ENCODE assay signal across 9 mouse cellular contexts in the genomic region with DNA sequence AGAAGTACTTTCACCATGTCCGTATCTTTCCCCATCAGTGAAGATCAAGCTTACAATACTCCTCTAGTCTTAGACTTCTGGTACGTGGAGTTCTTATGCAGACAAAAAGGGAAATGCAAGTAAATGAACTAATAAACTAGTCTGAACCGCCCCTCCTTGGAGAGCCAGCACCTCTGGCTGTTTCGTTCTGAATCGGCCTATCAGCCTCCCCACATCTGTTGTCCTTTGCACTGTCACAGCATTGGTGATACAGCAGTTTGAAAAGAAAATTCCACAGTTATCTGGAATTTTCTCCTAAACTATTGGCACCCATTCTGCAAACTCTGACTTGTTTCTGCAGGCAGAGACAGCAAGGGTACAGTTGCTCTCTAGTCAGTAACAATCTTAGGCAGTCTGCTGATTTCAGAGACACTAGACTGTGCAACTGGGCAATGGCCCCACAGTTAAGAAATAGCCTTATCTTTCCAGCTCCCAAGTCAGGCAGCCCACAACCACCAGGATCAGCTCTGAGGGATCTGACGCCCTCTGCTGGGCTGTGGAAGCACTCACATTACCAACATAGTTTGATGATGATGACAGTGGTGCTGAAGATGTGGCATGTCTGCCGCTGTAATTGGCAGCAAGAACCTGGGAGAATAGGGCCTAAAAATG.
DNase-seq lines count a peak whose midpoint lies in the region; ATAC-seq and TF ChIP-seq lines count a peak whose summit lies in the region.
"Had no signal": no experiment of that assay in that cellular context is flagged by ENCODE, and none has a peak within 500 bp of the region (broad histone marks: within the 10 kb centered on the region; RNA-seq: fewer than 3 reads in every experiment).

No protein-coding gene starts in this region.

- H3K4me3 ChIP-seq in forebrain, postnatal 0 days (ENCODE audit: low read depth, low read length) = no peak overlapping the region
- H3K4me3 ChIP-seq in forebrain, embryonic 15.5 days = no peak overlapping the region
- no peak overlapping the region for H3K4me3 ChIP-seq in lung, embryonic 15.5 days
- H3K4me3 ChIP-seq: limb, embryonic 15.5 days had no signal

- peak; percentile 18; the same call in 1 of the 2 replicates for ATAC-seq in forebrain, postnatal 0 days
- no peak for ATAC-seq in forebrain, embryonic 15.5 days (replicated peaks)
- peak; percentile 40; the same call in 1 of the 2 replicates for ATAC-seq in lung, embryonic 15.5 days (ENCODE audit: borderline replicate concordance, extremely low read depth, low FRiP score, low TSS enrichment)

- intact Hi-C loops in heart, postnatal 36 days (cut with DNase I) = loop anchor here (5.0 kb wide), 2 partner anchors 53 to 362 kb away; no protein-coding TSS in a partner anchor

- peak; percentile 56 for DNase-seq in forebrain, postnatal 0 days
- DNase-seq in urinary bladder, postnatal 25 days (ENCODE audit: low spot score) = peak; percentile 54
- DNase-seq in urinary bladder, postnatal 10 days (ENCODE audit: low spot score) = no peak
- peak; percentile 56 for DNase-seq in embryo, embryonic 11 days
- peak; percentile 59 to 61 for DNase-seq in heart, postnatal 36 days
- DNase-seq in testis, postnatal 10 days (ENCODE audit: low spot score) = peak; percentile 65

- no peak overlapping the region for H3K27ac ChIP-seq in forebrain, postnatal 0 days (ENCODE audit: low read depth, low read length)
- H3K27ac ChIP-seq in forebrain, embryonic 15.5 days (replicated peaks) = no peak overlapping the region
- H3K27ac ChIP-seq in lung, embryonic 15.5 days = no peak overlapping the region
- H3K27ac ChIP-seq: limb, embryonic 15.5 days had no signal

- no peaks in the 10 kb centered on the region for H3K9me3 ChIP-seq in forebrain, postnatal 0 days (ENCODE audit: low read length)
- H3K9me3 ChIP-seq in forebrain, embryonic 15.5 days = no peaks in the 10 kb centered on the region
- H3K9me3 ChIP-seq in lung, embryonic 15.5 days = no peaks in the 10 kb centered on the region
- H3K9me3 ChIP-seq: limb, embryonic 15.5 days had no signal

- WGBS in forebrain, postnatal 0 days = 73% methylated on average over 7 of the region's 7 CpGs
- 77% methylated on average over 7 of the region's 7 CpGs for WGBS in forebrain, embryonic 15.5 days
- 70% methylated on average over 7 of the region's 7 CpGs for WGBS in lung, embryonic 15.5 days

- no peaks in the 10 kb centered on the region for H3K36me3 ChIP-seq in forebrain, postnatal 0 days (ENCODE audit: insufficient read depth)
- no peaks in the 10 kb centered on the region for H3K36me3 ChIP-seq in forebrain, embryonic 15.5 days
- no peaks in the 10 kb centered on the region for H3K36me3 ChIP-seq in lung, embryonic 15.5 days

- H3K27me3 ChIP-seq in forebrain, postnatal 0 days (ENCODE audit: insufficient read depth, low read length) = no peaks in the 10 kb centered on the region
- no peaks in the 10 kb centered on the region for H3K27me3 ChIP-seq in forebrain, embryonic 15.5 days
- no peaks in the 10 kb centered on the region for H3K27me3 ChIP-seq in lung, embryonic 15.5 days
- H3K27me3 ChIP-seq: limb, embryonic 15.5 days had no signal

- H3K4me2 ChIP-seq in forebrain, postnatal 0 days (ENCODE audit: low read depth) = no peak overlapping the region
- no peak overlapping the region for H3K4me2 ChIP-seq in forebrain, embryonic 15.5 days (replicated peaks)
- H3K4me2 ChIP-seq in lung, embryonic 15.5 days = no peak overlapping the region
- H3K4me2 ChIP-seq: limb, embryonic 15.5 days had no signal

- H3K9ac ChIP-seq in forebrain, postnatal 0 days = no peak overlapping the region
- no peak overlapping the region for H3K9ac ChIP-seq in forebrain, embryonic 15.5 days (replicated peaks)
- no peak overlapping the region for H3K9ac ChIP-seq in lung, embryonic 15.5 days
- H3K9ac ChIP-seq: limb, embryonic 15.5 days had no signal

- H3K4me1 ChIP-seq in forebrain, postnatal 0 days (ENCODE audit: insufficient read depth) = no peaks in the 10 kb centered on the region
- H3K4me1 ChIP-seq in forebrain, embryonic 15.5 days = peaks cover 14% of the 10 kb centered on the region; the same call in 1 of the 2 replicates
- 0 out of 2 replicates have a peak, but pooled peaks cover 3% of the 10 kb centered on the region for H3K4me1 ChIP-seq in lung, embryonic 15.5 days

- peak; percentile 77 for TF ChIP-seq CTCF in forebrain, postnatal 0 days (IDR thresholded peaks at IDR 0.05; ENCODE audit: low read depth)
